Mouse (Mus musculus) testis, adult 10 weeks (tissue): Measurements from ENCODE around the gene Gm21969. TPM values are rescaled to one million over a fixed set of nuclear protein-coding genes. Genes with fewer than 3 reads are reported as not detected.

Source experiments
- polyA plus RNA-seq: library from polyadenylated mRNA; stranded (reverse); fragments of 350-450 nt; fragmentation: Illumina TruSeq; extraction: RNeasy Lipid Tissue Mini Kit (QIAGEN cat#74804); gene quantifications from one replicate; pipeline ENCODE4 v1.2.3, GENCODE M21; 2014; ENCODE audit warnings: low read depth, low replicate concordance

Gene Gm21969
- not detected for polyA plus RNA-seq

GRCm38 (mm10) chr4:139602357-139603244 is at the start of gene Gm21969:
Gm21969 (plus strand) TSS chr4:139603186.

GRCm38 (mm10) chr4:139622373-139623282 is 19.6 kb downstream of the Gm21969 start, which contains the start of gene Aldh4a1:
Aldh4a1 (plus strand) TSS chr4:139622866.

GRCm38 (mm10) chr4:139653238-139653637 is 50.3 kb downstream of the Gm21969 start, which contains the start of gene Tas1r2:
Tas1r2 (plus strand) TSS chr4:139653538.

Other genes starting within 250 kb of the Gm21969 start
- 1.2 TPM for gene Iffo2, start 72.6 kb upstream of the Gm21969 start, polyA plus RNA-seq
- gene Aldh4a1, start 19.7 kb downstream of the Gm21969 start, polyA plus RNA-seq, result 1.2 TPM
- not detected for gene Tas1r2, start 50.4 kb downstream of the Gm21969 start, polyA plus RNA-seq
- not detected for gene Pax7, start 230.3 kb downstream of the Gm21969 start, polyA plus RNA-seq